Mouse (Mus musculus): Measurements from ENCODE around the gene Zfp219. TPM values are rescaled to one million over a fixed set of nuclear protein-coding genes. Genes with fewer than 3 reads are reported as not detected.
A peak's percentile ranks its signal among the peaks of the same experiment; 100 is the strongest.

The Zfp219 gene
- polyA plus RNA-seq, 1 experiment: 43.5 TPM

DNA sequence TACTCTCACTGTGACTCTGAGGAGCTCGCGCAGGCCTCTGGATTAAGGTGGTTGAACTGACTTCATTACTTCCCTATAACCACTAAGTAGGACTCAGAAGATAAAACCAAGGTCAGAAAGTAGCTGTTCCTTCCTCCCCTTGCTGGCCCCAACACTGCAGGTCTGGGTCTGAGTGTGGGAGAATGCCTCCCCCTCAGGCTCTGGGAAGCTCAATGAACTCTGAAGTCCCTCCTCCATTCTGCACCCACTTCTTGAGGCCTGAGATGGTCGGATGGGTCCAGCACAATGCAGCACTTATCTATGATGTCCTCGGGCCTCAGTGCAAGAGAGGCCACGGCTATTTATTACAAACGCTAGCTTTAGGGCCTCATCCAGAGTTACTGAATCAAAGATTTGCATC, 14.9 kb downstream of the Zfp219 start:
- TF ChIP-seq CTCF (IDR thresholded peaks at IDR 0.05; ENCODE audit: low read depth, low read length): no peak
- no peak for TF ChIP-seq POLR2A (IDR thresholded peaks at IDR 0.05; ENCODE audit: borderline replicate concordance, low read depth, low read length)
- Histone ChIP-seq H3K4me3 (ENCODE audit: insufficient read depth, low read length) (no peak overlapping the region), H3K4me1 (ENCODE audit: control insufficient read depth, insufficient read depth, low read length) (0 out of 2 replicates have a peak, but pooled peaks cover 2% of the 10 kb centered on the region), H3K27ac (ENCODE audit: insufficient read depth, low read depth, low read length) (no peak overlapping the region)

DNA sequence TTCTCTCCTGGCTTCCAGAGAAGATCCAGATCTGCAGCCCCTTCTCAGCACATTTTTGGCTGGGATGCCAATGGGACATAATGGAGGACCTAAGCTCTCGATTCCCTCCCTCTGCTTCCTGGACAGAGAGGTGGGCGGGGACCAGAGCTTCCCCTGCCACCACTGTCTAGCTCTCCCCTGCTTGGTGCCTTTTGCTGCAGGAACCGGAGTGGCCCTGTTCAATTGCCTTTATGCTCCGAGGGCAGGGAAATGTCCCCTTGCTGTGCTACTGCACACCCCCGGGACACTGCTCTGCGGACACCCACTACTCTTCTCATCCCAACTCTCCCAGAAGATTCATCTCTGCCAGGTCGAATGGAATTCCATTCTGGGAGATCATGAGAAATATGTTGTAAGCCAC, 15.4 kb downstream of the Zfp219 start:
- TF ChIP-seq POLR2A (IDR thresholded peaks at IDR 0.05; ENCODE audit: borderline replicate concordance, low read depth, low read length): no peak
- no peak for TF ChIP-seq CTCF (IDR thresholded peaks at IDR 0.05; ENCODE audit: low read depth, low read length)
- H3K27ac ChIP-seq (ENCODE audit: insufficient read depth, low read depth, low read length): no peak overlapping the region
- no peak overlapping the region for H3K4me3 ChIP-seq (ENCODE audit: insufficient read depth, low read length)
- H3K4me1 ChIP-seq (ENCODE audit: control insufficient read depth, insufficient read depth, low read length): 0 out of 2 replicates have a peak, but pooled peaks cover 2% of the 10 kb centered on the region

DNA sequence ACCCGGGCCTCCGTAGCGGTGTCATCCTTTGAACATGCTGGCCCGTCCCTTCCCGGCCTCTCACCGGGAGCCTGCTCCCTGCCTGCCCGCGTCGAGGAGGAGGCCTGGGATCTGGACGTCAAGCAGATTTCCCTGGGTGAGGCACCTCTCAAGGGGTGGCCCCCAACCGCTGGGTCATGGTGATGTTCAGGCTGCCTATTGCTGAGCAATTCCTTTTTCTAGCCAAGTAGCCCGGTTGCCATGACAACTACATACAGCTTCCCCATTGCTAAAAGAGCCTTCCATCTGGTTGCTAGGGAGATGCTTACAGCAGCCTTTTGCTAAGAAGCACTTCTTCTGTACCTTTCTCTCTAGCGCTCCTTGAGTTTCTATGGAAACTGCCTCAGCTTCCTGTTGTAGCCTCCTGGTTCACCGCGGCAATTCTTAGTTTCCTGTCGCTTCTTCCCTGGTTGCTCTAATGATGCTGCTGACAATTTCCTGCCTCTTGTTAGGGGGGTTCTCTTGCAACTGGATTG, 16.5 kb downstream of the Zfp219 start:
- TF ChIP-seq CTCF (IDR thresholded peaks at IDR 0.05; ENCODE audit: low read depth, low read length) (no peak), POLR2A (IDR thresholded peaks at IDR 0.05; ENCODE audit: borderline replicate concordance, low read depth, low read length) (no peak)
- H3K27ac ChIP-seq (ENCODE audit: insufficient read depth, low read depth, low read length): no peak overlapping the region
- no peak overlapping the region for H3K4me3 ChIP-seq (ENCODE audit: insufficient read depth, low read length)
- H3K4me1 ChIP-seq (ENCODE audit: control insufficient read depth, insufficient read depth, low read length): 0 out of 2 replicates have a peak, but pooled peaks cover 2% of the 10 kb centered on the region

DNA sequence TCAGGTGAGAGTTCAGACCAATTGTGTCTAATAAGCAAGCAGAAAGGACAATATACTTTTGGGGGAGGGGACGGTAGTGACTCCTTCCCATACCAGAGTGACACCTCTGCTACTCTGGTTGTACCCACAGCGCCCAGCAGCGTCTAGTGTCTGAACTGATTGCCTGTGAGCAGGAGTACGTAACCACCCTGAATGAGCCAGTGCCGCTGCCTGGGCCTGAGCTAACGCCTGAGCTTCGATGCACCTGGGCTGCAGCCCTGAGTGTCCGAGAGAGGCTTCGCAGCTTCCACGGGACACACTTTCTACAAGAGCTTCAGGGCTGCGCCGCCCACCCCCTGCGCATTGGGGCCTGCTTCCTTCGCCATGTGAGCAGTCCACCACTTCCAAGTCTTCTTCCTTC, 23.1 kb downstream of the Zfp219 start:
- Histone ChIP-seq H3K4me1 (ENCODE audit: control insufficient read depth, insufficient read depth, low read length) (peaks cover 7% of the 10 kb centered on the region), H3K27ac (ENCODE audit: insufficient read depth, low read depth, low read length) (no peak overlapping the region), H3K4me3 (ENCODE audit: insufficient read depth, low read length) (no peak overlapping the region)
- TF ChIP-seq POLR2A (IDR thresholded peaks at IDR 0.05; ENCODE audit: borderline replicate concordance, low read depth, low read length): no peak
- no peak for TF ChIP-seq CTCF (IDR thresholded peaks at IDR 0.05; ENCODE audit: low read depth, low read length)

DNA sequence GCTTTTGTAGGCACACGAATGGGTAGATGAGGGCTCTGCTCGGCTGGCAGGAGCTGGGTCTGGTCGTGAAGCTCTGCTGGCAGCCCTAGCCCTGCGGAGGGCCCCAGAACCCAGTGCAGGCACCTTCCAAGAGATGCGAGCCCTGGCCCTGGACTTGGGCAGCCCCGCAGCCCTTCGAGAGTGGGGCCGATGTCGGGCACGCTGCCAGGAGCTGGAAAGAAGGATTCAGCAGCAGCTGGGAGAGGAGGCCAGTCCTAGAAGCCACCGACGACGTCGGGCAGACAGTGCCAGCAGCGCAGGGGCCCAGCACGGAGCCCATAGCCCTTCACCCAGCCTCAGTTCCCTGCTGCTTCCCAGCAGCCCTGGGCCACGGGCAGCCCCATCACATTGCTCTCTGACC, 23.7 kb downstream of the Zfp219 start:
- TF ChIP-seq POLR2A (IDR thresholded peaks at IDR 0.05; ENCODE audit: borderline replicate concordance, low read depth, low read length): no peak
- no peak for TF ChIP-seq CTCF (IDR thresholded peaks at IDR 0.05; ENCODE audit: low read depth, low read length)
- peaks cover 7% of the 10 kb centered on the region for H3K4me1 ChIP-seq (ENCODE audit: control insufficient read depth, insufficient read depth, low read length)
- no peak overlapping the region for H3K4me3 ChIP-seq (ENCODE audit: insufficient read depth, low read length)
- no peak overlapping the region for H3K27ac ChIP-seq (ENCODE audit: insufficient read depth, low read depth, low read length)

DNA sequence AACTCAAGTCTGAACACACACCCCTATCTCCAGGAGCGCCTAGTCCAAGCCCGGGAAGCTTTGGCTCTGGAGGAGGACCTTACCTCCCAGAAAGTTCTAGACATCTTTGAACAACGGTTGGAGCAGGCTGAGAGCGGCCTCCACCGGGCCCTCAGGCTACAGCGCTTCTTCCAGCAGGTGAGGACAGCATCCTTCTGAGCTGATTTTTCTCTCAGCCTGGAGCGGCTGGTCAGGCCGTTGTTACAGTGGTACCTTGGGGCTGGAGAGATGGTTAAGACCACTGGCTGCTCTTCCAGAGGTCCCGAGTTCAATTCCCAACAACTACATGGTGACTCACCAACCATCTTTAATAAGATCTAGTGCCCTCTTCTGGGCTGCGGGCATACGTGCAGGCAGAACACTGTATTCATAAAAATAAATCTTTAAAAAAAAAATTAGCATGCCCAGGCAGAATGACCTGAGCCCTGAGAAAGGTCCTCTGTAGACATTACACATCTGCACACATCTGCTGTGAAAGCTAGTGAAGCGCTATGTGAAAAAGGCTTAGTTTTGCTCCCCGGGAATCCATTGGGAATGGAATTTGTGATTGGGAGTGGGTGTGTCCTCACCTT, 24.2 kb downstream of the Zfp219 start:
- Histone ChIP-seq H3K4me3 (ENCODE audit: insufficient read depth, low read length) (no peak overlapping the region), H3K27ac (ENCODE audit: insufficient read depth, low read depth, low read length) (no peak overlapping the region), H3K4me1 (ENCODE audit: control insufficient read depth, insufficient read depth, low read length) (peaks cover 7% of the 10 kb centered on the region)
- TF ChIP-seq POLR2A (IDR thresholded peaks at IDR 0.05; ENCODE audit: borderline replicate concordance, low read depth, low read length): no peak
- no peak for TF ChIP-seq CTCF (IDR thresholded peaks at IDR 0.05; ENCODE audit: low read depth, low read length)

DNA sequence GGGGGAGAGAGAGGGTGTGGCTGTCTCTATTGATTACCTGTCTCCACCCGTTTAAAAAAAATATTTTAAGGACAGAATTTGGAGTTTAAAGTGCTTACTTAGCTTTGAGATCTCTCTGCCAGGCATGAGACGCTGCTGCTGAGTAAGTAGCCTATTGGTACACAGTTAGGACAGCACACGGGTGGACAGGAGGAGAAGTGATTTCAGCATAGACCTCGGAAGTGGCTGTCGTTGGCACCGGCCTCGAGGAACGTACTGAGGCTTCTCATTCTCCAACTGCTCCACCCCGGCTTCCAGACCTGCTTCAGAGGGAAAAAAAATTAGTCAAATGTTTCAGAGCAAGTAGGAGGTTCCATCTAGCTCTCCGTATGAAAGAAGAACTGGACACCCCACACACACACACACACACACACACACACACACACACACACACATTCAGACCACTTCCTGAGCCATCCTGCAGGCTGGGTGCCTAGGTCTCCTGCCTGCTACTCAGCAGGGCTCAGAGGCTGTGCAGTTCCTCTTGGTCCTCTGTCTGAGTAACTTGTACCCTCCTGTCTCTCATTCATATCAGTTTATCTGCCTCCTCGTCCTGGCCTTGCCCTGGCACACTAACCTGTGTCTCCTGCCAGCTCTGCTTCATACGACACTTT, 25.2 kb downstream of the Zfp219 start:
- H3K4me3 ChIP-seq (ENCODE audit: insufficient read depth, low read length): peak overlapping the region; percentile 4; the same call in 1 of the 2 replicates
- no peak overlapping the region for H3K27ac ChIP-seq (ENCODE audit: insufficient read depth, low read depth, low read length)
- peaks cover 7% of the 10 kb centered on the region for H3K4me1 ChIP-seq (ENCODE audit: control insufficient read depth, insufficient read depth, low read length)
- TF ChIP-seq POLR2A (IDR thresholded peaks at IDR 0.05; ENCODE audit: borderline replicate concordance, low read depth, low read length) (no peak), CTCF (IDR thresholded peaks at IDR 0.05; ENCODE audit: low read depth, low read length) (no peak)

DNA sequence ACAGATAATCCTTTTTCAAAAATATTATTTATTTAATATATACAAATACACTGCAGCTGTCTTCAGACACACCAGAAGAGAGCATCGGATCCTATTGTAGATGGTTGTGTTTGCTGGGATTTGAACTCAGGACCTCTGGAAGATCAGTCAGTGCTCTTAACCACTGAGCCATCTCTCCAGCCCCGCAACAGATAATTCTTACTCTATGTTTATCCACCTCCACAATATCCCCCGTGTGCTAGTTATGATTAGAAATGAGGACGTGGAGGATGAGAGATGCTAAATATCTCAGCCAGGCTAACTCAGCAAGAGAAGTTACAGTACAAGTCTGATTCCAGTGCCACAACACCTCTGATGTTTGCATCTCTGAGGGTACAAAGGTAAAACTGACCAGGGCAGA, 26.1 kb downstream of the Zfp219 start:
- Histone ChIP-seq H3K27ac (ENCODE audit: insufficient read depth, low read depth, low read length) (no peak overlapping the region), H3K4me1 (ENCODE audit: control insufficient read depth, insufficient read depth, low read length) (peaks cover 13% of the 10 kb centered on the region), H3K4me3 (ENCODE audit: insufficient read depth, low read length) (no peak overlapping the region)
- TF ChIP-seq CTCF (IDR thresholded peaks at IDR 0.05; ENCODE audit: low read depth, low read length) (no peak), POLR2A (IDR thresholded peaks at IDR 0.05; ENCODE audit: borderline replicate concordance, low read depth, low read length) (no peak)

DNA sequence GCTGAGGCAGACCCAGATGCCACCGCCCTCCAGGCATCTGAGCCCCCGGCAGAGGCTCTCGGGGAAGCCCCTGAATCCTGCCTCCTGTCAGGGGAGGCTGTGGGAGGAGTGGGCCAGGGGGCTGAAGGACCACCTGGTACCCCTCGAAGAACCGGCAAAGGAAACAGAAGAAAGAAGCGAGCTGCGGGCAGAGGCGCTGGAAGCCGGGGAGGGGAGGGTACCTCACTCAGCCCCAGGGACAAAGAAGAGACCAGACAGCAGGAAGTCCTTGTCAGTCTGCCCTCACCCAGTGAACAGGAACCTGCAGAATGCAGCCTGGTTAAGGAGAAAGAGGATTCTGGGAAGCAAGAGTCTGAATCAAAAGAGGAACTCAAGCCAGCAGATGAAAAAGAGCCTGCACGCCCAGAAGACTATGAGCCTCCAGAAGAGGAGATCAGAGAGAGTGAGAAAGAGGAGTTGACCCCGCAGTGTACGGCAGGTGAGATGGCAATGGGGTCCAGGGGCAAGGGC, 31.0 kb downstream of the Zfp219 start:
- Histone ChIP-seq H3K4me1 (ENCODE audit: control insufficient read depth, insufficient read depth, low read length) (peaks cover 16% of the 10 kb centered on the region), H3K27ac (ENCODE audit: insufficient read depth, low read depth, low read length) (peak overlapping the region; percentile 38; the same call in 1 of the 2 replicates), H3K4me3 (ENCODE audit: insufficient read depth, low read length) (no peak overlapping the region)
- no peak for TF ChIP-seq POLR2A (IDR thresholded peaks at IDR 0.05; ENCODE audit: borderline replicate concordance, low read depth, low read length)
- TF ChIP-seq CTCF (IDR thresholded peaks at IDR 0.05; ENCODE audit: low read depth, low read length): no peak

DNA sequence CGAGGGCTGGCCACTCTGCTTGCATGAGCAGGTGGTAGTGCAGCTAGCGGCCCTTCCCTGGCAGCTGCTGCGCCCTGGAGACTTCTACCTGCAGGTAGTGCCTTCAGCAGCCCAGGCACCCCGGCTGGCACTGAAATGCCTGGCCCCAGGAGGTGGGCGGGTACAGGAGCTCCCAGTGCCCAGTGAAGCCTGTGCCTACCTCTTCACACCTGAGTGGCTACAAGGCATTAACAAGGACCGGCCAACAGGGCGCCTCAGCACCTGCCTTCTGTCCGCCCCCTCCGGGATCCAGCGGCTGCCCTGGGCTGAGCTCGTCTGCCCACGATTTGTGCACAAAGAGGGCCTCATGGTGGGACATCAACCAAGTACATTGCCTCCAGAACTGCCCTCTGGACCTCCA, 31.8 kb downstream of the Zfp219 start:
- peaks cover 19% of the 10 kb centered on the region for H3K4me1 ChIP-seq (ENCODE audit: control insufficient read depth, insufficient read depth, low read length)
- TF ChIP-seq POLR2A (IDR thresholded peaks at IDR 0.05; ENCODE audit: borderline replicate concordance, low read depth, low read length) (no peak), CTCF (IDR thresholded peaks at IDR 0.05; ENCODE audit: low read depth, low read length) (no peak)
- no peak overlapping the region for H3K27ac ChIP-seq (ENCODE audit: insufficient read depth, low read depth, low read length)
- no peak overlapping the region for H3K4me3 ChIP-seq (ENCODE audit: insufficient read depth, low read length)

Measured in bone marrow macrophage, adult 2 months (primary cell).